24 mouse cellular contexts compared by ENCODE assay signal in genomic region chr11:40027511-40027910, GRCm38 (mm10).
DNase-seq lines count a peak whose midpoint lies in the region; ATAC-seq and TF ChIP-seq lines count a peak whose summit lies in the region.
"Had no signal": no experiment of that assay in that cellular context is flagged by ENCODE, and none has a peak within 500 bp of the region (broad histone marks: within the 10 kb centered on the region; RNA-seq: fewer than 3 reads in every experiment).

No protein-coding gene starts in this region.

- H3K4me2 ChIP-seq in forebrain, embryonic 13.5 days, result no peak overlapping the region
- no peak overlapping the region for H3K4me2 ChIP-seq in neural tube, embryonic 13.5 days
- no peak overlapping the region for H3K4me2 ChIP-seq in forebrain, postnatal 0 days (ENCODE audit: low read depth)
- H3K4me2 ChIP-seq: embryonic facial prominence, embryonic 12.5 days; heart, embryonic 13.5 days; hindbrain, embryonic 12.5 days had no signal

- H3K27ac ChIP-seq in forebrain, embryonic 13.5 days, result no peak overlapping the region
- no peak overlapping the region for H3K27ac ChIP-seq in forebrain, embryonic 10.5 days
- 0 out of 2 replicates have a peak overlapping the region, but pooled peaks have one; percentile 28 for H3K27ac ChIP-seq in neural tube, embryonic 13.5 days (replicated peaks)
- H3K27ac ChIP-seq in forebrain, postnatal 0 days (ENCODE audit: low read depth, low read length), result no peak overlapping the region
- H3K27ac ChIP-seq: embryonic facial prominence, embryonic 12.5 days; heart, embryonic 13.5 days; hindbrain, embryonic 12.5 days had no signal

- H3K9ac ChIP-seq in forebrain, embryonic 13.5 days, result no peak overlapping the region
- H3K9ac ChIP-seq in neural tube, embryonic 13.5 days, result no peak overlapping the region
- H3K9ac ChIP-seq in forebrain, postnatal 0 days, result no peak overlapping the region
- H3K9ac ChIP-seq: embryonic facial prominence, embryonic 12.5 days; heart, embryonic 13.5 days; hindbrain, embryonic 12.5 days had no signal

- no peak for TF ChIP-seq CTCF in forebrain, postnatal 0 days (IDR thresholded peaks at IDR 0.05; ENCODE audit: low read depth)

- peak; percentile 36; the same call in 1 of the 2 replicates for ATAC-seq in forebrain, embryonic 13.5 days
- no peak for ATAC-seq in neural tube, embryonic 13.5 days (ENCODE audit: low read depth)
- peak; percentile 60 for ATAC-seq in forebrain, postnatal 0 days
- ATAC-seq: CD4-positive, CD25-positive, alpha-beta regulatory T cell, adult 4 months; hindbrain, embryonic 16.5 days; inflammation-experienced regulatory T-cells, adult 6 months; intestine, postnatal 0 days had no signal

- no peaks in the 10 kb centered on the region for H3K27me3 ChIP-seq in forebrain, embryonic 13.5 days
- no peaks in the 10 kb centered on the region for H3K27me3 ChIP-seq in forebrain, embryonic 10.5 days (ENCODE audit: poor library complexity, severe bottlenecking)
- H3K27me3 ChIP-seq in neural tube, embryonic 13.5 days, result no peaks in the 10 kb centered on the region
- H3K27me3 ChIP-seq in forebrain, postnatal 0 days (ENCODE audit: insufficient read depth, low read length), result no peaks in the 10 kb centered on the region
- H3K27me3 ChIP-seq: embryonic facial prominence, embryonic 12.5 days; heart, embryonic 13.5 days; hindbrain, embryonic 12.5 days had no signal

- DNase-seq in forebrain, embryonic 10.5 days (ENCODE audit: extremely low spot score, low spot score), result no peak
- DNase-seq in frontal cortex, adult 2 months (ENCODE audit: extremely low spot score in 1 of 2, low spot score in 1 of 2), result peak; percentile 2 to 13
- no peak for DNase-seq in frontal cortex, postnatal 25 days (ENCODE audit: low spot score in 2 of 2)
- DNase-seq in neural tube, embryonic 10.5 days (ENCODE audit: extremely low spot score, low spot score), result no peak
- peak; percentile 56 for DNase-seq in forebrain, postnatal 0 days
- DNase-seq in kidney, postnatal 14 days, result no peak
- DNase-seq: adrenal gland, adult 8-10 months; adrenal gland, postnatal 36 days; B cell, adult 2 months; cerebellum, adult 18-20 months; cerebellum, postnatal 10 days; gastrocnemius, postnatal 36 days; heart, adult 11 months; heart, postnatal 4 days had no signal

- no peaks in the 10 kb centered on the region for H3K9me3 ChIP-seq in forebrain, embryonic 13.5 days (replicated peaks)
- H3K9me3 ChIP-seq in forebrain, embryonic 10.5 days, result no peaks in the 10 kb centered on the region
- H3K9me3 ChIP-seq in neural tube, embryonic 13.5 days, result no peaks in the 10 kb centered on the region
- no peaks in the 10 kb centered on the region for H3K9me3 ChIP-seq in forebrain, postnatal 0 days (ENCODE audit: low read length)
- H3K9me3 ChIP-seq: embryonic facial prominence, embryonic 12.5 days; G1E; heart, embryonic 13.5 days; hindbrain, embryonic 12.5 days had no signal

- WGBS in forebrain, embryonic 13.5 days, result 86% methylated on average over 3 of the region's 3 CpGs
- WGBS in forebrain, embryonic 10.5 days, result 88% methylated on average over 3 of the region's 3 CpGs
- 55% methylated on average over 3 of the region's 3 CpGs for WGBS in neural tube, embryonic 13.5 days
- 62% methylated on average over 3 of the region's 3 CpGs for WGBS in forebrain, postnatal 0 days

- no peaks in the 10 kb centered on the region for H3K4me1 ChIP-seq in forebrain, embryonic 13.5 days
- peaks cover 6% of the 10 kb centered on the region for H3K4me1 ChIP-seq in forebrain, embryonic 10.5 days
- H3K4me1 ChIP-seq in neural tube, embryonic 13.5 days (replicated peaks), result peaks cover 13% of the 10 kb centered on the region
- no peaks in the 10 kb centered on the region for H3K4me1 ChIP-seq in forebrain, postnatal 0 days (ENCODE audit: insufficient read depth)
- H3K4me1 ChIP-seq: embryonic facial prominence, embryonic 12.5 days; heart, embryonic 13.5 days had no signal

- H3K4me3 ChIP-seq in forebrain, embryonic 13.5 days, result no peak overlapping the region
- no peak overlapping the region for H3K4me3 ChIP-seq in forebrain, embryonic 10.5 days
- H3K4me3 ChIP-seq in neural tube, embryonic 13.5 days, result no peak overlapping the region
- H3K4me3 ChIP-seq in forebrain, postnatal 0 days (ENCODE audit: low read depth, low read length), result no peak overlapping the region
- H3K4me3 ChIP-seq: embryonic facial prominence, embryonic 12.5 days; heart, embryonic 13.5 days; hindbrain, embryonic 12.5 days had no signal

- H3K36me3 ChIP-seq in forebrain, embryonic 13.5 days (ENCODE audit: poor library complexity, severe bottlenecking), result no peaks in the 10 kb centered on the region
- H3K36me3 ChIP-seq in forebrain, embryonic 10.5 days (replicated peaks), result no peaks in the 10 kb centered on the region
- no peaks in the 10 kb centered on the region for H3K36me3 ChIP-seq in neural tube, embryonic 13.5 days
- H3K36me3 ChIP-seq in forebrain, postnatal 0 days (ENCODE audit: insufficient read depth), result no peaks in the 10 kb centered on the region
- H3K36me3 ChIP-seq: embryonic facial prominence, embryonic 12.5 days; G1E; heart, embryonic 13.5 days; hindbrain, embryonic 12.5 days had no signal

Comparison
In these comparisons a context has a peak if more than half of its experiments do, and no peak if none do; other contexts are left out.
1. DNase-seq: peak in frontal cortex, adult 2 months (2 of 2) and forebrain, postnatal 0 days (single experiment); none in forebrain, embryonic 10.5 days (single experiment), frontal cortex, postnatal 25 days (0 of 2), neural tube, embryonic 10.5 days (single experiment) and kidney, postnatal 14 days (single experiment).